In the genomic region with DNA sequence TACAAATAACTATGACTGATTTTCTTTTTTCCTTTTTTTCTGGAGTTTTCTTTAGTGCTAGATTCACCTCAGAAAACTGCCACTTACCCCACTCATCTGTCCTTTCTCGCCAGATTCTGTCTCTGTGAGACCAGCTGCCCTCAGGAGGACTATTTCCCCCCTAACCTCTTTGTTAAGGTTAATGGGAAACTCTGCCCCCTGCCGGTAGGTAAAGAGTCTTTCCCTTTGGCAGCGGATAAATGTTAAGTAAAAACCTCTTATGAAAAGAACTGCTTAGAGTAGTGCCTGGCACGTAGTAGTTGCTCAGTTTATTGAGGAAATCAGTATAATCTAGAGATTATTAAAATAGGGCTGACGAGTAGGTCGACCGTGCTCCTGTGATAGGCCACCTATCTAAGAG, we compare ENCODE assay signal across 12 mouse cellular contexts. TPM values are rescaled to one million over a fixed set of nuclear protein-coding genes. Genes with fewer than 3 reads are reported as not detected.
DNase-seq lines count a peak whose midpoint lies in the region; ATAC-seq lines count a peak whose summit lies in the region.
"Had no signal": no experiment of that assay in that cellular context is flagged by ENCODE, and none has a peak within 500 bp of the region (broad histone marks: within the 10 kb centered on the region; RNA-seq: fewer than 3 reads in every experiment).

No protein-coding gene starts in this region.

- WGBS in limb, embryonic 11.5 days: 63% methylated on average over 7 of the region's 7 CpGs
- WGBS in limb, embryonic 10.5 days: 62% methylated on average over 7 of the region's 7 CpGs
- 52% methylated on average over 7 of the region's 7 CpGs for WGBS in hindbrain, embryonic 12.5 days

- H3K27me3 ChIP-seq in limb, embryonic 11.5 days (ENCODE audit: control insufficient read depth, insufficient read depth, low read length): no peaks in the 10 kb centered on the region
- no peaks in the 10 kb centered on the region for H3K27me3 ChIP-seq in limb, embryonic 10.5 days (ENCODE audit: low read depth, poor library complexity, severe bottlenecking)
- no peaks in the 10 kb centered on the region for H3K27me3 ChIP-seq in hindbrain, embryonic 12.5 days
- H3K27me3 ChIP-seq: embryonic facial prominence, embryonic 12.5 days; megakaryocyte, embryonic 14.5 days; Patski had no signal

- no peak for ATAC-seq in cerebellum, adult (ENCODE audit: insufficient number of reproducible peaks, low FRiP score, low TSS enrichment)
- no peak for ATAC-seq in limb, embryonic 11.5 days (ENCODE audit: insufficient number of reproducible peaks, low FRiP score, low TSS enrichment, low read depth)
- no peak for ATAC-seq in hindbrain, embryonic 12.5 days (ENCODE audit: low FRiP score)
- ATAC-seq: Patski had no signal

- H3K4me3 ChIP-seq in limb, embryonic 11.5 days (ENCODE audit: low read depth, low read length): no peak overlapping the region
- H3K4me3 ChIP-seq in limb, embryonic 10.5 days: no peak overlapping the region
- no peak overlapping the region for H3K4me3 ChIP-seq in hindbrain, embryonic 12.5 days
- H3K4me3 ChIP-seq: embryonic facial prominence, embryonic 12.5 days; megakaryocyte, embryonic 14.5 days had no signal

- peaks cover 9% of the 10 kb centered on the region for H3K36me3 ChIP-seq in limb, embryonic 11.5 days (ENCODE audit: control insufficient read depth, insufficient read depth, low read length)
- H3K36me3 ChIP-seq in limb, embryonic 10.5 days: peaks cover 61% of the 10 kb centered on the region
- peaks cover 49% of the 10 kb centered on the region for H3K36me3 ChIP-seq in hindbrain, embryonic 12.5 days

- no peak overlapping the region for H3K27ac ChIP-seq in limb, embryonic 11.5 days (replicated peaks; ENCODE audit: low read depth, low read length)
- no peak overlapping the region for H3K27ac ChIP-seq in limb, embryonic 10.5 days
- no peak overlapping the region for H3K27ac ChIP-seq in hindbrain, embryonic 12.5 days
- H3K27ac ChIP-seq: embryonic facial prominence, embryonic 12.5 days had no signal

- no peak overlapping the region for H3K9ac ChIP-seq in limb, embryonic 11.5 days (ENCODE audit: low read length)
- no peak overlapping the region for H3K9ac ChIP-seq in hindbrain, embryonic 12.5 days
- H3K9ac ChIP-seq: embryonic facial prominence, embryonic 12.5 days had no signal

- no peaks in the 10 kb centered on the region for H3K9me3 ChIP-seq in limb, embryonic 11.5 days (ENCODE audit: control insufficient read depth, low read length)
- no peaks in the 10 kb centered on the region for H3K9me3 ChIP-seq in limb, embryonic 10.5 days (replicated peaks)
- H3K9me3 ChIP-seq in hindbrain, embryonic 12.5 days (replicated peaks): no peaks in the 10 kb centered on the region
- H3K9me3 ChIP-seq: embryonic facial prominence, embryonic 12.5 days; megakaryocyte, embryonic 14.5 days had no signal

- H3K4me2 ChIP-seq in limb, embryonic 11.5 days (ENCODE audit: low read depth, severe bottlenecking): no peak overlapping the region
- no peak overlapping the region for H3K4me2 ChIP-seq in hindbrain, embryonic 12.5 days (replicated peaks)
- H3K4me2 ChIP-seq: embryonic facial prominence, embryonic 12.5 days had no signal

- DNase-seq in cerebellum, postnatal 36 days: peak; percentile 20 to 28
- DNase-seq in limb, embryonic 11.5 days (ENCODE audit: low spot score): peak; percentile 53
- DNase-seq in limb, embryonic 10.5 days (ENCODE audit: low spot score): no peak
- peak; percentile 73 for DNase-seq in NIH3T3 (ENCODE audit: low read depth)
- peak; percentile 56 for DNase-seq in mesoderm, embryonic 11.5 days (ENCODE audit: low read depth, low spot score)
- no peak for DNase-seq in frontal cortex, postnatal 36 days (ENCODE audit: low spot score in 2 of 2)
- DNase-seq: heart, adult 11 months had no signal

- H3K4me1 ChIP-seq in limb, embryonic 11.5 days (ENCODE audit: control insufficient read depth, insufficient read depth, low read length): peaks cover 7% of the 10 kb centered on the region; the same call in 1 of the 2 replicates
- H3K4me1 ChIP-seq in limb, embryonic 10.5 days: peaks cover 35% of the 10 kb centered on the region
- peaks cover 22% of the 10 kb centered on the region for H3K4me1 ChIP-seq in hindbrain, embryonic 12.5 days

RNA-seq across cellular contexts. Expression of a gene that starts 4.2 kb away (rescaled TPM):
- polyA plus RNA-seq in limb, embryonic 11.5 days (2014; fragmentation: Nextera tagmentation; extraction: Ambion mirVana): 41.4 and 42.8 TPM in 2 replicates
- polyA plus RNA-seq in limb, embryonic 10.5 days (2016; fragmentation: Nextera tagmentation; extraction: Ambion mirVana): 36.4 and 58.3 TPM in 2 replicates
- polyA plus RNA-seq in hindbrain, embryonic 12.5 days (2016; fragmentation: Nextera tagmentation; extraction: Ambion mirVana): 48.2 and 55.0 TPM in 2 replicates

RNA-seq across cellular contexts. Expression of a gene that starts 8.0 kb away (rescaled TPM):
- polyA plus RNA-seq in limb, embryonic 11.5 days (2014; fragmentation: Nextera tagmentation; extraction: Ambion mirVana): 8.9 and 10.8 TPM in 2 replicates
- polyA plus RNA-seq in limb, embryonic 10.5 days (2016; fragmentation: Nextera tagmentation; extraction: Ambion mirVana): 9.1 and 9.6 TPM in 2 replicates
- polyA plus RNA-seq in hindbrain, embryonic 12.5 days (2016; fragmentation: Nextera tagmentation; extraction: Ambion mirVana): 10.9 and 13.9 TPM in 2 replicates

RNA-seq across cellular contexts. Expression of a gene that starts 27.1 kb away (rescaled TPM):
- 38.1 and 42.8 TPM in 2 replicates for polyA plus RNA-seq in limb, embryonic 11.5 days (2014; fragmentation: Nextera tagmentation; extraction: Ambion mirVana)
- 50.2 and 51.4 TPM in 2 replicates for polyA plus RNA-seq in limb, embryonic 10.5 days (2016; fragmentation: Nextera tagmentation; extraction: Ambion mirVana)
- 35.9 and 36.0 TPM in 2 replicates for polyA plus RNA-seq in hindbrain, embryonic 12.5 days (2016; fragmentation: Nextera tagmentation; extraction: Ambion mirVana)

RNA-seq across cellular contexts. Expression of a gene that starts 27.1 kb away (rescaled TPM):
- polyA plus RNA-seq in limb, embryonic 11.5 days (2014; fragmentation: Nextera tagmentation; extraction: Ambion mirVana): 70.0 and 70.7 TPM in 2 replicates
- 64.3 and 69.8 TPM in 2 replicates for polyA plus RNA-seq in limb, embryonic 10.5 days (2016; fragmentation: Nextera tagmentation; extraction: Ambion mirVana)
- 78.2 and 87.9 TPM in 2 replicates for polyA plus RNA-seq in hindbrain, embryonic 12.5 days (2016; fragmentation: Nextera tagmentation; extraction: Ambion mirVana)

RNA-seq across cellular contexts. Expression of a gene that starts 30.4 kb away (rescaled TPM):
- polyA plus RNA-seq in limb, embryonic 11.5 days (2014; fragmentation: Nextera tagmentation; extraction: Ambion mirVana): 0.31 and 0.45 TPM in 2 replicates
- polyA plus RNA-seq in limb, embryonic 10.5 days (2016; fragmentation: Nextera tagmentation; extraction: Ambion mirVana): 0.09 and 0.10 TPM in 2 replicates
- 0.57 and 0.58 TPM in 2 replicates for polyA plus RNA-seq in hindbrain, embryonic 12.5 days (2016; fragmentation: Nextera tagmentation; extraction: Ambion mirVana)

Comparison
In these comparisons a context has a peak if more than half of its experiments do, and no peak if none do; other contexts are left out.
1. DNase-seq: peak in cerebellum, postnatal 36 days (2 of 2), limb, embryonic 11.5 days (single experiment), NIH3T3 (single experiment) and mesoderm, embryonic 11.5 days (single experiment); none in limb, embryonic 10.5 days (single experiment) and frontal cortex, postnatal 36 days (0 of 2).